Mouse (Mus musculus): ENCODE measurements at regions not wholly inside any gene's neighbourhood (a gene's known extent, or its start where the extent isn't known, plus 50 kb on each side); places are given as distances from the start of the nearest gene placed in this dataset.
A peak's percentile ranks its signal among the peaks of the same experiment; 100 is the strongest.

DNA sequence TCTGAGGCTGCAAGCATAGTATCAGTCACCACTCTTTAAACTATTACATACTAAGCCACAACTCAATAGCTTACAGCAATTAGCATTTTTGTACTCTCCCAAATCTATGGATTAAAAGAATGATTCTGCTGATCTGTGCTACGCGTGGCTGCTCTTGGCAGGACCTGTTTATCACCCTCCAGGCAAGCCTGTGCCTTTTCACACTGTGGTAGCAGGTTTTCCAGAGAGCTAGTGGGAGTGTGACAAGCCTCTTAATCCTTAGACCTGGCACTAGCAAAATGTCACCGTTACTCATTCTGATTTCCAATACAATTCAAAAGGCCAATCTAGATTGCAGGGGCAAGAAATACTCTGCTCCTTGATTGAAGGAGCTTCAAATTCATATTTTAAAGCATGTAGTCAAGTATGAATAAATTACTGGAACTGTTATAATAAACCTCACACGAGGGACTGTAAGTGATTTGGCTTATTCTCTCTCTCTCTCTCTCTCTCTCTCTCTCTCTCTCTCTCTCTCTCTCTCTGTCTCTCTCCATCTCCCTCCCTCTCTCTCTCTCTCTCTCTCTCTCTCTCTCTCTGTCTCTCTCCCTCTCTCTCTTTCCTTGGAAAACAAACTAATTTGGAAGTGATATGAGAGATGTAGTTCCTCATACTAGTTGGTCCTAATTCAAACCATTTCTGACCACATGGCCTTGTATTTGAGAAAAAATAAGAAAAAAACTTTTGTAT, 286.7 kb upstream of the Ins1 start:
- H3K9me3 ChIP-seq (ENCODE audit: low read length): no peaks in the 10 kb centered on the region
- ATAC-seq (peak; percentile 53), DNase-seq (peak; percentile 21)
- H3K9ac ChIP-seq: no peak overlapping the region
- H3K27ac ChIP-seq (ENCODE audit: low read depth, low read length): no peak overlapping the region
- H3K36me3 ChIP-seq (ENCODE audit: insufficient read depth): no peaks in the 10 kb centered on the region
- TF ChIP-seq CTCF (IDR thresholded peaks at IDR 0.05; ENCODE audit: low read depth): no peak
- H3K4me2 ChIP-seq (ENCODE audit: low read depth): no peak overlapping the region
- H3K4me3 ChIP-seq (ENCODE audit: low read depth, low read length): no peak overlapping the region
- no peaks in the 10 kb centered on the region for H3K4me1 ChIP-seq (ENCODE audit: insufficient read depth)
- WGBS: 21% methylated on average over 4 of the region's 4 CpGs
- H3K27me3 ChIP-seq (ENCODE audit: insufficient read depth, low read length): no peaks in the 10 kb centered on the region

DNA sequence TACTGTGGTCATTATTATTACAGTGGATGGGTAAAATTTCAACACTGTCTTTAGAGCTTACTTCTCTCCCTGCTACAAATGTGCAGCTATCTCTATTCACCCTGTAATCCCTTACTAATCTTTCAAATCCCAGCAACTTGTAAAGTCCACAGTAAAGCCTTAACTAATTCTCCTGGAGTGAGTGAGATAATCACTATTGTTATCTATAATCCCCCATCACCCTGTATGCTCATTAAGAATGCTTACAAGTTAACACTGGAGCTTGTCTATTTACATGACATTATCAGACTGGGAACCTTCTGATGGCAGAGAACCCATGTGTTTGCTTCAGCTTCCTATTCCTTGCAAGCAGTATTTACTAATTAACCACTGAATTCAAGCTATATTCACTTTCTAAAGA, 266.9 kb upstream of the Ins1 start:
- no peak overlapping the region for H3K4me2 ChIP-seq (ENCODE audit: low read depth)
- no peaks in the 10 kb centered on the region for H3K27me3 ChIP-seq (ENCODE audit: insufficient read depth, low read length)
- TF ChIP-seq CTCF (IDR thresholded peaks at IDR 0.05; ENCODE audit: low read depth): no peak
- no peaks in the 10 kb centered on the region for H3K9me3 ChIP-seq (ENCODE audit: low read length)
- H3K4me3 ChIP-seq (ENCODE audit: low read depth, low read length): no peak overlapping the region
- H3K27ac ChIP-seq (ENCODE audit: low read depth, low read length): no peak overlapping the region
- DNase-seq: no peak
- no peak overlapping the region for H3K9ac ChIP-seq
- no peaks in the 10 kb centered on the region for H3K36me3 ChIP-seq (ENCODE audit: insufficient read depth)
- no peaks in the 10 kb centered on the region for H3K4me1 ChIP-seq (ENCODE audit: insufficient read depth)
- ATAC-seq: no peak
